Mouse (Mus musculus): ENCODE data around the gene Gm20830.
"Not testable (repeated sequence)": the region's sequence is repeated elsewhere in the genome, so short reads cannot be mapped to it uniquely, and the experiment has no call there.

- TF ChIP-seq POLR2AphosphoS5 (IDR thresholded peaks at IDR 0.05; ENCODE audit: insufficient replicate concordance, low read depth, low read length); GATA1 (IDR thresholded peaks at IDR 0.05; ENCODE audit: borderline replicate concordance, low read length); TAL1 (conservative IDR thresholded peaks at IDR 0.05; ENCODE audit: low read depth, low read length): not testable (repeated sequence)
Measured at GRCm38 (mm10) chrY:6918182-6918581, at the start of gene Gm20830.

All from G1E (cell line).